Mouse (Mus musculus) neural tube, embryonic 12.5 days (tissue): Measurements from ENCODE around the gene Gabra4. TPM values are rescaled to one million over a fixed set of nuclear protein-coding genes. Genes with fewer than 3 reads are reported as not detected.

Source experiments
- ATAC-seq: fragments of 200-750 bp; cut with Nextera tagmentation; 2 replicates; pipeline ENCODE4 v1.8.0; 2017; ENCODE audit warnings: low read depth, mild to moderate bottlenecking, moderate TSS enrichment, moderate library complexity; ENCODE audit not compliant: low FRiP score
- H3K27ac ChIP-seq: fragments of 300-500 bp; sonication (generic); 2 replicates; pipeline ENCODE4 v1.5.1; 2016
- H3K27me3 ChIP-seq: fragments of 300-500 bp; sonication (generic); replicated peaks from 2 replicates; pipeline ENCODE4 v1.6.1; 2016; ENCODE audit warnings: mild to moderate bottlenecking
- H3K36me3 ChIP-seq: fragments of 300-500 bp; sonication (generic); 2 replicates; pipeline ENCODE4 v1.6.1; 2016; ENCODE audit warnings: mild to moderate bottlenecking
- H3K4me1 ChIP-seq: fragments of 300-500 bp; sonication (generic); 2 replicates; pipeline ENCODE4 v1.6.1; 2016
- H3K4me2 ChIP-seq: fragments of 300-500 bp; sonication (generic); replicated peaks from 2 replicates; pipeline ENCODE4 v1.6.1; 2016; ENCODE audit warnings: mild to moderate bottlenecking
- H3K4me3 ChIP-seq: fragments of 300-500 bp; sonication (generic); 2 replicates; pipeline ENCODE4 v1.5.1; 2016
- H3K9ac ChIP-seq: fragments of 300-500 bp; sonication (generic); 2 replicates; pipeline ENCODE4 v1.6.1; 2016; ENCODE audit warnings: mild to moderate bottlenecking
- H3K9me3 ChIP-seq: fragments of 300-500 bp; sonication (generic); 2 replicates; pipeline ENCODE4 v1.6.1; 2016; ENCODE audit warnings: mild to moderate bottlenecking
- WGBS: fragments of 180-500 bp; shearing (Covaris S2); methylation state at CpG from one replicate; pipeline ENCODE4 v1.1.7; 2016; 5-methylcytosine and 5-hydroxymethylcytosine counted together
- polyA plus RNA-seq: library from polyadenylated mRNA; unstranded; fragments of >200 nt; fragmentation: Nextera tagmentation; extraction: Ambion mirVana; gene quantifications from 2 replicates; pipeline ENCODE4 v1.2.1, GENCODE M21; 2016

The Gabra4 gene
- polyA plus RNA-seq, result 3.6 and 3.9 TPM in 2 replicates

- H3K27ac ChIP-seq, result no peak within 1 kb of the TSS
- H3K4me3 ChIP-seq, result peak within 1 kb of the TSS; percentile 49
- H3K4me1 ChIP-seq, result peaks cover 5% of the 10 kb centered on the region; the same call in 1 of the 2 replicates
- no peaks in the 10 kb centered on the region for H3K36me3 ChIP-seq
- under 1% methylated on average over 15 of the region's 15 CpGs for WGBS
- peak within 1 kb of the TSS; percentile 95 for H3K4me2 ChIP-seq
- H3K9me3 ChIP-seq, result no peaks in the 10 kb centered on the region
- peak; percentile 72 for ATAC-seq
- peak within 1 kb of the TSS; percentile 49; the same call in 1 of the 2 replicates for H3K9ac ChIP-seq
- peaks cover 23% of the 10 kb centered on the region for H3K27me3 ChIP-seq
Measured at GRCm38 (mm10) chr5:71658115-71658497, at the start of gene Gabra4. Gene Gabra4, minus strand, starts transcription at chr5:71658308.

GRCm38 (mm10) chr5:71701273-71701614 is 43.1 kb upstream of the Gabra4 start:
- H3K4me3 ChIP-seq, result peak overlapping the region; percentile 49
- peak overlapping the region; percentile 47; the same call in 1 of the 2 replicates for H3K9ac ChIP-seq
- ATAC-seq, result no peak; the same call in 1 of the 2 replicates
- H3K4me1 ChIP-seq, result peaks cover 11% of the 10 kb centered on the region; the same call in 1 of the 2 replicates
- no peaks in the 10 kb centered on the region for H3K36me3 ChIP-seq
- peak overlapping the region; percentile 96 for H3K4me2 ChIP-seq
- no peaks in the 10 kb centered on the region for H3K9me3 ChIP-seq
- WGBS, result 2% methylated on average over 6 of the region's 6 CpGs
- no peak overlapping the region for H3K27ac ChIP-seq
- H3K27me3 ChIP-seq, result 0 out of 2 replicates have a peak, but pooled peaks cover 2% of the 10 kb centered on the region

GRCm38 (mm10) chr5:71700468-71701272 is 42.6 kb upstream of the Gabra4 start:
- 1% methylated on average over 45 of the region's 46 CpGs for WGBS
- Histone ChIP-seq H3K4me1 (peaks cover 11% of the 10 kb centered on the region; the same call in 1 of the 2 replicates), H3K9ac (peak overlapping the region; percentile 47), H3K27ac (no peak overlapping the region), H3K36me3 (no peaks in the 10 kb centered on the region), H3K9me3 (no peaks in the 10 kb centered on the region), H3K4me2 (peak overlapping the region; percentile 96), H3K27me3 (0 out of 2 replicates have a peak, but pooled peaks cover 2% of the 10 kb centered on the region), H3K4me3 (peak overlapping the region; percentile 49)
- ATAC-seq, result peak; percentile 93

GRCm38 (mm10) chr5:71699696-71700467 is 41.8 kb upstream of the Gabra4 start:
- no peaks in the 10 kb centered on the region for H3K36me3 ChIP-seq
- H3K4me3 ChIP-seq, result peak overlapping the region; percentile 49
- peaks cover 11% of the 10 kb centered on the region; the same call in 1 of the 2 replicates for H3K4me1 ChIP-seq
- under 1% methylated on average over 19 of the region's 19 CpGs for WGBS
- H3K4me2 ChIP-seq, result peak overlapping the region; percentile 96
- no peaks in the 10 kb centered on the region for H3K9me3 ChIP-seq
- ATAC-seq, result no peak
- 0 out of 2 replicates have a peak, but pooled peaks cover 2% of the 10 kb centered on the region for H3K27me3 ChIP-seq
- 0 out of 2 replicates have a peak overlapping the region, but pooled peaks have one; percentile 47 for H3K9ac ChIP-seq
- no peak overlapping the region for H3K27ac ChIP-seq

- Histone ChIP-seq H3K36me3 (no peaks in the 10 kb centered on the region), H3K27me3 (no peaks in the 10 kb centered on the region), H3K27ac (no peak overlapping the region), H3K4me3 (no peak overlapping the region), H3K4me2 (no peak overlapping the region), H3K9ac (no peak overlapping the region), H3K9me3 (no peaks in the 10 kb centered on the region), H3K4me1 (no peaks in the 10 kb centered on the region)
- 52% methylated on average over 4 of the region's 4 CpGs for WGBS
- ATAC-seq, result no peak
Measured at GRCm38 (mm10) chr5:71665593-71665992, 7.5 kb upstream of the Gabra4 start.

GRCm38 (mm10) chr5:71657482-71658114 is 510 bp downstream of the Gabra4 start, which contains the start of gene Gabrb1:
Gene Gabrb1, plus strand, starts transcription at chr5:71658113.
- Histone ChIP-seq H3K4me3 (peak within 1 kb of the TSS; percentile 49), H3K36me3 (no peaks in the 10 kb centered on the region), H3K4me2 (peak within 1 kb of the TSS; percentile 95), H3K27ac (no peak within 1 kb of the TSS), H3K9me3 (no peaks in the 10 kb centered on the region), H3K4me1 (peaks cover 5% of the 10 kb centered on the region; the same call in 1 of the 2 replicates), H3K27me3 (peaks cover 23% of the 10 kb centered on the region), H3K9ac (peak within 1 kb of the TSS; percentile 49; the same call in 1 of the 2 replicates)
- WGBS, result 1% methylated on average over 49 of the region's 49 CpGs
- ATAC-seq, result peak; percentile 88

GRCm38 (mm10) chr5:71656771-71657170 is 1.3 kb downstream of the Gabra4 start:
- Histone ChIP-seq H3K36me3 (no peaks in the 10 kb centered on the region), H3K9ac (no peak overlapping the region), H3K9me3 (no peaks in the 10 kb centered on the region), H3K4me3 (no peak overlapping the region), H3K27ac (no peak overlapping the region), H3K4me2 (peak overlapping the region; percentile 95), H3K27me3 (peaks cover 23% of the 10 kb centered on the region), H3K4me1 (peaks cover 5% of the 10 kb centered on the region; the same call in 1 of the 2 replicates)
- WGBS, result 7% methylated on average over 10 of the region's 10 CpGs
- no peak for ATAC-seq

GRCm38 (mm10) chr5:71654056-71654455 is 4.1 kb downstream of the Gabra4 start:
- Histone ChIP-seq H3K4me1 (peaks cover 5% of the 10 kb centered on the region; the same call in 1 of the 2 replicates), H3K27ac (no peak overlapping the region), H3K4me2 (no peak overlapping the region), H3K36me3 (no peaks in the 10 kb centered on the region), H3K9me3 (no peaks in the 10 kb centered on the region), H3K9ac (no peak overlapping the region), H3K27me3 (peaks cover 23% of the 10 kb centered on the region), H3K4me3 (no peak overlapping the region)
- ATAC-seq, result no peak
- 87% methylated on average over 5 of the region's 5 CpGs for WGBS

- WGBS, result 77% methylated on average over 2 of the region's 2 CpGs
- Histone ChIP-seq H3K9ac (no peak overlapping the region), H3K27me3 (no peaks in the 10 kb centered on the region), H3K4me1 (no peaks in the 10 kb centered on the region), H3K4me2 (no peak overlapping the region), H3K36me3 (no peaks in the 10 kb centered on the region), H3K9me3 (no peaks in the 10 kb centered on the region), H3K27ac (no peak overlapping the region), H3K4me3 (no peak overlapping the region)
- ATAC-seq, result no peak
Measured at GRCm38 (mm10) chr5:71648108-71648507, 10.0 kb downstream of the Gabra4 start.

GRCm38 (mm10) chr5:71639804-71640203 is 18.3 kb downstream of the Gabra4 start:
- WGBS, result 70% methylated on average over 10 of the region's 10 CpGs
- no peaks in the 10 kb centered on the region for H3K9me3 ChIP-seq
- H3K4me1 ChIP-seq, result no peaks in the 10 kb centered on the region
- no peaks in the 10 kb centered on the region for H3K36me3 ChIP-seq
- no peak overlapping the region for H3K4me2 ChIP-seq
- H3K27me3 ChIP-seq, result no peaks in the 10 kb centered on the region
- H3K27ac ChIP-seq, result no peak overlapping the region
- H3K9ac ChIP-seq, result no peak overlapping the region
- no peak overlapping the region for H3K4me3 ChIP-seq
- no peak for ATAC-seq

- Histone ChIP-seq H3K4me2 (no peak overlapping the region), H3K4me1 (no peaks in the 10 kb centered on the region), H3K36me3 (no peaks in the 10 kb centered on the region), H3K27ac (no peak overlapping the region), H3K9me3 (no peaks in the 10 kb centered on the region), H3K27me3 (no peaks in the 10 kb centered on the region), H3K9ac (no peak overlapping the region), H3K4me3 (no peak overlapping the region)
- WGBS, result 93% methylated on average over 3 of the region's 3 CpGs
- no peak for ATAC-seq
Measured at GRCm38 (mm10) chr5:71627820-71628219, 30.3 kb downstream of the Gabra4 start.
